ENCODE assay signal across 22 mouse cellular contexts in genomic region chr15:97749397-97749796, GRCm38 (mm10). TPM values are rescaled to one million over a fixed set of nuclear protein-coding genes. Genes with fewer than 3 reads are reported as not detected.
"Had no signal": no experiment of that assay in that cellular context is flagged by ENCODE, and none has a peak within 500 bp of the region (broad histone marks: within the 10 kb centered on the region; RNA-seq: fewer than 3 reads in every experiment).

No protein-coding gene starts in this region.

- H3K27ac ChIP-seq: left cerebral cortex, adult 2 months; liver, embryonic 12.5 days; liver, embryonic 15.5 days had no signal

- H3K27me3 ChIP-seq: kidney, embryonic 15.5 days; limb, embryonic 13.5 days; liver, embryonic 12.5 days; liver, embryonic 15.5 days; lung, embryonic 15.5 days; stomach, embryonic 15.5 days had no signal

- H3K9me3 ChIP-seq: kidney, embryonic 15.5 days; limb, embryonic 13.5 days; liver, embryonic 12.5 days; liver, embryonic 15.5 days; lung, embryonic 15.5 days; megakaryocyte, embryonic 14.5 days; stomach, embryonic 15.5 days had no signal

- H3K9ac ChIP-seq: kidney, embryonic 15.5 days; liver, embryonic 12.5 days; liver, embryonic 15.5 days; lung, embryonic 15.5 days; stomach, embryonic 15.5 days had no signal

- H3K36me3 ChIP-seq: limb, embryonic 13.5 days; liver, embryonic 15.5 days; stomach, embryonic 15.5 days had no signal

- DNase-seq: kidney, adult 8-10 months; kidney, postnatal 10 days; kidney, postnatal 36 days; layer of hippocampus, postnatal 36 days; liver; lung, adult 18-20 months; lung, postnatal 10 days; lung, postnatal 36 days; midbrain, embryonic 14.5 days; retina, postnatal 1 day; right cerebral cortex, postnatal 25 days; spleen, adult 18-20 months had no signal

- ATAC-seq: liver, embryonic 12.5 days had no signal

- H3K4me3 ChIP-seq: kidney, embryonic 15.5 days; left cerebral cortex, adult 2 months; limb, embryonic 13.5 days; liver, embryonic 12.5 days; liver, embryonic 15.5 days; lung, embryonic 15.5 days; megakaryocyte, embryonic 14.5 days; stomach, embryonic 15.5 days had no signal

- H3K4me2 ChIP-seq: kidney, embryonic 15.5 days; liver, embryonic 15.5 days; midbrain, embryonic 11.5 days; stomach, embryonic 15.5 days had no signal

RNA-seq across cellular contexts. Expression of gene Endou, which starts 18.3 kb away (rescaled TPM):
- polyA plus RNA-seq: liver, embryonic 12.5 days; neural tube, embryonic 14.5 days had no signal
